Mouse (Mus musculus) thymus, adult 2 months (tissue): ENCODE results near the gene Peli2. TPM values are rescaled to one million over a fixed set of nuclear protein-coding genes. Genes with fewer than 3 reads are reported as not detected.

Experiments used
- DNase-seq: peaks from one replicate; pipeline ENCODE4 v3.0.0; 2021
- H3K27ac ChIP-seq: fragments of 200-500 bp; 2 replicates; pipeline ENCODE4 v1.5.1; 2012; ENCODE audit warnings: low read length, control low read depth; ENCODE audit not compliant: control insufficient read depth, insufficient read depth
- H3K27me3 ChIP-seq: fragments of 200-500 bp; 2 replicates; pipeline ENCODE4 v1.6.1; 2012; ENCODE audit warnings: mild to moderate bottlenecking, low read length, moderate library complexity, mixed read lengths; ENCODE audit not compliant: control insufficient read depth, insufficient read depth
- H3K36me3 ChIP-seq: fragments of 200-500 bp; 2 replicates; pipeline ENCODE4 v1.6.1; 2012; ENCODE audit warnings: mild to moderate bottlenecking, low read length, moderate library complexity; ENCODE audit not compliant: control insufficient read depth, insufficient read depth
- H3K4me1 ChIP-seq: fragments of 200-500 bp; replicated peaks from 2 replicates; pipeline ENCODE4 v1.6.1; 2012; ENCODE audit warnings: low read length; ENCODE audit not compliant: control insufficient read depth, insufficient read depth
- H3K4me3 ChIP-seq: fragments of 200-500 bp; 2 replicates; pipeline ENCODE4 v1.5.1; 2012; ENCODE audit warnings: mild to moderate bottlenecking, low read length, control low read depth, moderate library complexity; ENCODE audit not compliant: control insufficient read depth, insufficient read depth
- CTCF ChIP-seq: fragments of 200-500 bp; IDR thresholded peaks from 2 replicates; pipeline ENCODE4 v1.5.1; 2012; ENCODE audit warnings: mild to moderate bottlenecking, control low read depth, low read length, moderate library complexity, borderline replicate concordance; ENCODE audit not compliant: control insufficient read depth, poor library complexity, insufficient read depth; ENCODE audit errors: extremely low read depth
- POLR2A ChIP-seq: fragments of 200-500 bp; IDR thresholded peaks from 2 replicates; pipeline ENCODE4 v1.6.1; 2012; ENCODE audit warnings: mild to moderate bottlenecking, low read length, control low read depth, moderate library complexity; ENCODE audit not compliant: control insufficient read depth, poor library complexity, insufficient read depth; ENCODE audit errors: extremely low read depth
- WGBS: fragments of 180-500 bp; shearing (Covaris S2); methylation state at CpG from one replicate; pipeline ENCODE4 v1.1.7; 2018; 5-methylcytosine and 5-hydroxymethylcytosine counted together
- polyA plus RNA-seq: library from polyadenylated mRNA; depleted of rRNA; stranded (reverse); fragments of >200 nt; gene quantifications from 2 replicates; pipeline ENCODE4 v1.2.3, GENCODE M21; 2012

Peli2 gene
- polyA plus RNA-seq, 1 experiment: 2.8 TPM

GRCm38 (mm10) chr14:48198957-48199356 lies 78.3 kb downstream of the Peli2 start:
- H3K27me3 ChIP-seq: no peaks in the 10 kb centered on the region
- H3K27ac ChIP-seq: no peak overlapping the region
- TF ChIP-seq CTCF (no peak), POLR2A (no peak)
- no peaks in the 10 kb centered on the region for H3K36me3 ChIP-seq
- no peak for DNase-seq
- H3K4me3 ChIP-seq: peak overlapping the region; percentile 38
- peaks cover 20% of the 10 kb centered on the region for H3K4me1 ChIP-seq
- WGBS: 56% methylated on average over 16 of the region's 16 CpGs

GRCm38 (mm10) chr14:48199506-48199905 lies 78.9 kb downstream of the Peli2 start:
- Histone ChIP-seq H3K27me3 (no peaks in the 10 kb centered on the region), H3K4me3 (no peak overlapping the region), H3K36me3 (no peaks in the 10 kb centered on the region), H3K4me1 (peaks cover 20% of the 10 kb centered on the region), H3K27ac (no peak overlapping the region)
- no peak for TF ChIP-seq POLR2A
- no peak for TF ChIP-seq CTCF
- 93% methylated on average over 4 of the region's 4 CpGs for WGBS
- no peak for DNase-seq

- H3K4me1 ChIP-seq: peaks cover 20% of the 10 kb centered on the region
- no peaks in the 10 kb centered on the region for H3K36me3 ChIP-seq
- no peak overlapping the region for H3K27ac ChIP-seq
- H3K4me3 ChIP-seq: no peak overlapping the region
- TF ChIP-seq POLR2A (no peak), CTCF (no peak)
- no peaks in the 10 kb centered on the region for H3K27me3 ChIP-seq
- DNase-seq: no peak
- 98% methylated on average over 9 of the region's 9 CpGs for WGBS
Observed at GRCm38 (mm10) chr14:48200291-48200690, 79.7 kb downstream of the Peli2 start.

GRCm38 (mm10) chr14:48200788-48201187 lies 80.2 kb downstream of the Peli2 start:
- no peak for DNase-seq

GRCm38 (mm10) chr14:48201403-48201802 lies 80.8 kb downstream of the Peli2 start:
- WGBS: 94% methylated on average over 8 of the region's 8 CpGs
- TF ChIP-seq CTCF (no peak), POLR2A (no peak)
- Histone ChIP-seq H3K27ac (no peak overlapping the region), H3K4me3 (no peak overlapping the region), H3K36me3 (no peaks in the 10 kb centered on the region), H3K27me3 (no peaks in the 10 kb centered on the region), H3K4me1 (peaks cover 20% of the 10 kb centered on the region)
- no peak for DNase-seq

More at GRCm38 (mm10) chr14:48200788-48201187, 80.2 kb downstream of the Peli2 start:
- Histone ChIP-seq H3K27ac (no peak overlapping the region), H3K4me3 (no peak overlapping the region), H3K4me1 (peaks cover 20% of the 10 kb centered on the region), H3K36me3 (no peaks in the 10 kb centered on the region), H3K27me3 (no peaks in the 10 kb centered on the region)
- TF ChIP-seq POLR2A: no peak
- no peak for TF ChIP-seq CTCF
- WGBS: 76% methylated on average over 3 of the region's 3 CpGs

GRCm38 (mm10) chr14:48202096-48203036 lies 81.7 kb downstream of the Peli2 start:
- peak overlapping the region; percentile 30; the same call in 1 of the 2 replicates for H3K27ac ChIP-seq
- H3K36me3 ChIP-seq: no peaks in the 10 kb centered on the region
- peak overlapping the region; percentile 32 for H3K4me3 ChIP-seq
- TF ChIP-seq POLR2A: no peak
- no peak for TF ChIP-seq CTCF
- no peaks in the 10 kb centered on the region for H3K27me3 ChIP-seq
- peak; percentile 44 for DNase-seq
- 15% methylated on average over 17 of the region's 17 CpGs for WGBS
- peaks cover 20% of the 10 kb centered on the region for H3K4me1 ChIP-seq
